Mouse (Mus musculus) MEL (cell line): ENCODE measurements around the gene Mtor.

Experiments
- CHD1 ChIP-seq: IDR thresholded peaks from 2 replicates; pipeline ENCODE4 v1.6.1; 2012; ENCODE audit warnings: low read depth, mild to moderate bottlenecking, inconsistent platforms, low read length, improper control_type of control experiment
- CTCF ChIP-seq, 3 experiments: IDR thresholded peaks in 2 of 3; conservative IDR thresholded peaks in 1 of 3; 2 replicates each; pipeline ENCODE4 v1.5.1; 2011 to 2012; ENCODE audit warnings: low read length in 3 of 3, low read depth in 2 of 3, mild to moderate bottlenecking in 2 of 3, improper control_type of control experiment in 1 of 3, inconsistent platforms in 1 of 3, mixed read lengths in 1 of 3, moderate library complexity in 1 of 3; ENCODE audit not compliant: control insufficient read depth in 1 of 3, insufficient read depth in 1 of 3, poor library complexity in 1 of 3, severe bottlenecking in 1 of 3
- E2F4 ChIP-seq: IDR thresholded peaks from 2 replicates; pipeline ENCODE4 v1.6.1; 2011; ENCODE audit warnings: low read depth, low read length, improper control_type of control experiment, borderline replicate concordance
- GATA1 ChIP-seq: IDR thresholded peaks from 2 replicates; pipeline ENCODE4 v1.6.1; 2011; ENCODE audit warnings: low read depth, low read length, improper control_type of control experiment
- MAFK ChIP-seq: IDR thresholded peaks from 2 replicates; pipeline ENCODE4 v1.6.1; 2011; ENCODE audit warnings: low read depth, mild to moderate bottlenecking, low read length, improper control_type of control experiment, borderline replicate concordance
- MAX ChIP-seq: IDR thresholded peaks from 2 replicates; pipeline ENCODE4 v1.6.1; 2011; ENCODE audit warnings: low read length, improper control_type of control experiment
- POLR2A ChIP-seq, 2 experiments: IDR thresholded peaks; 2 replicates each; pipeline ENCODE4 v1.6.1; 2011 to 2012; ENCODE audit warnings: low read length in 2 of 2, mild to moderate bottlenecking in 2 of 2, control low read depth in 1 of 2, improper control_type of control experiment in 1 of 2, low read depth in 1 of 2, moderate library complexity in 1 of 2; ENCODE audit not compliant: control insufficient read depth in 1 of 2, insufficient read depth in 1 of 2, poor library complexity in 1 of 2
- TCF12 ChIP-seq: IDR thresholded peaks from 2 replicates; pipeline ENCODE4 v1.6.1; 2014; ENCODE audit warnings: low read depth, mild to moderate bottlenecking, inconsistent platforms, low read length, improper control_type of control experiment, moderate library complexity
- ZMIZ1 ChIP-seq: IDR thresholded peaks from 2 replicates; pipeline ENCODE4 v1.6.1; 2012; ENCODE audit warnings: low read depth, mild to moderate bottlenecking, inconsistent platforms, low read length, improper control_type of control experiment, moderate library complexity

GRCm38 (mm10) chr4:148405255-148405788 lies 43.1 kb upstream of the Mtor start:
- TF ChIP-seq CTCF (IDR thresholded peaks at IDR 0.05 in 2 of 3, conservative IDR thresholded peaks at IDR 0.05 in 1 of 3; ENCODE audit: control insufficient read depth in 1 of 3, insufficient read depth in 1 of 3, low read depth in 2 of 3, low read length in 3 of 3, poor library complexity in 1 of 3, severe bottlenecking in 1 of 3) (no peak), GATA1 (no peak), MAFK (no peak), TCF12 (no peak), POLR2A (IDR thresholded peaks at IDR 0.05; ENCODE audit: control insufficient read depth in 1 of 2, insufficient read depth in 1 of 2, low read depth in 1 of 2, low read length in 2 of 2, poor library complexity in 1 of 2) (no peak), CHD1 (no peak), ZMIZ1 (no peak), E2F4 (no peak), MAX (no peak)
